Mouse (Mus musculus): Measurements from ENCODE around the gene Dpp9. TPM values are rescaled to one million over a fixed set of nuclear protein-coding genes. Genes with fewer than 3 reads are reported as not detected.

Dpp9 gene
- polyA plus RNA-seq, 1 experiment from 2014 or later = 19.6 TPM

DNA sequence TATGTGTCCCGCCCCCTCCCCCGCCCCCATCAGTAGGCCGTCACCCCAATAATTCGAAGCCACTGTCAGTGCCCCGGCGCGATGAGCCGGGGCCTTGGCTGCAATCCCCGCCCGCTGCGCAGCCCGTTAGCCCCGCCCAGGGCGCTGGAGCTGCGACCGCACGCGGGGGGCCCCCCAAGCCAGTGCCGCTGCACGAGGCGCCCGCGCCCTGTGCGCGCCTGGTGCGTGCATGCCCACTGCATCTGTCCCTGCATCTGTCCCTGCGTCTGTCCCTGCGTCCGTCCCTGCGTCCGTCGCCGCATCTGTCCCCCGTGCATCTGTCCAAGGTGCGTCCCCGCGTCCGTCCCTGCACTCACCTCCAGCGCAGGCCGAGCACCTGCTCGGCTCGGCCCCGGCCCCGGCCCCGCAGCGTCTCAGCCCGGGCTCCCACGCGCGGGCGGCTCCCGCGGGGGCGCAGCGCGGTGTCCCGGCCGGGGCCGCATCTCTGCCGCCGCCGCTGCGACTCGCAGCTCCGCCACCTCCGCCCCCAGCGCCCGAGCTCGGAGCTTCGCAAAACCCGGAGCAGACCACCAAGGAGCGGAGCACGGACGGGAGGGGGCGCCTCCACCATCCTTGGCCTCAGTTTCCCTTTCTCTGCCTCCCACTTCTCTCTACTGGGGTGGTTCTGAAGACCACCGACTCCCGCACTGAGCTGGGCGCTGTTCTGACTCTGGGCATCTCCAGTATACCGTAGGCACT is 78.7 kb downstream of the Dpp9 start, which contains the start of gene Sema6b:
Sema6b (minus strand) TSS at position 486 of the 738 bp plus-strand sequence.
- H3K36me3 ChIP-seq (replicated peaks) = no peaks in the 10 kb centered on the region
- H3K27me3 ChIP-seq = peaks cover 72% of the 10 kb centered on the region
- peak within 1 kb of the TSS; percentile 57 for H3K4me3 ChIP-seq (replicated peaks)
- H3K9ac ChIP-seq = no peak within 1 kb of the TSS
- peaks cover 36% of the 10 kb centered on the region for H3K4me1 ChIP-seq (replicated peaks)
- peak; percentile 37; the same call in 1 of the 2 replicates for ATAC-seq (ENCODE audit: insufficient read depth)
- H3K27ac ChIP-seq (replicated peaks) = no peak within 1 kb of the TSS
- 2% methylated on average over 79 of the region's 79 CpGs for WGBS (ENCODE audit: insufficient replicate concordance)
- H3K4me2 ChIP-seq = peak within 1 kb of the TSS; percentile 85
- H3K9me3 ChIP-seq (replicated peaks) = no peaks in the 10 kb centered on the region

DNA sequence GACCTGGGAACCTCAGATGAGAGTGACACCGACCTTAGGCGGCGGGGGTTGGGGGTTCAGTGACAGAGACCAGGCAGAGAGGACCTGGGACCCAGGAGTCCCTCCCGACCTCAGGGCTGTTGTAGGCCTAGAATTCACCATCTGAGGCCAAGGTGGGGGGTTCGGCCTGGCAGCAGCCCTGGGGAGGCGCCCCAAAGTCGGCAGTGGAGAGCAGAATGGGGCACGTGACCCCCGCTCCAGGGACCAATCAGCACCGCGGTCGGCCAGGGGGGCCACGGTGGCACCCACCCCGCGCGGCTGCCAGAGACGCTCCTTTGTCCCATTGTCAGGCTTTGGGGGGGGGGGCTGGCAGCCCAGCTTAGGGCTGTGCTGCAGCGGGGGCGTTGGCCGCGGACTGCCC is 79.3 kb downstream of the Dpp9 start:
- H3K4me1 ChIP-seq (replicated peaks) = peaks cover 43% of the 10 kb centered on the region
- peaks cover 68% of the 10 kb centered on the region for H3K27me3 ChIP-seq
- H3K4me3 ChIP-seq (replicated peaks) = peak overlapping the region; percentile 57
- 9% methylated on average over 21 of the region's 21 CpGs for WGBS (ENCODE audit: insufficient replicate concordance)
- peak overlapping the region; percentile 85 for H3K4me2 ChIP-seq
- no peaks in the 10 kb centered on the region for H3K36me3 ChIP-seq (replicated peaks)
- no peaks in the 10 kb centered on the region for H3K9me3 ChIP-seq (replicated peaks)
- no peak overlapping the region for H3K27ac ChIP-seq (replicated peaks)
- no peak for ATAC-seq (ENCODE audit: insufficient read depth)
- H3K9ac ChIP-seq = no peak overlapping the region

DNA sequence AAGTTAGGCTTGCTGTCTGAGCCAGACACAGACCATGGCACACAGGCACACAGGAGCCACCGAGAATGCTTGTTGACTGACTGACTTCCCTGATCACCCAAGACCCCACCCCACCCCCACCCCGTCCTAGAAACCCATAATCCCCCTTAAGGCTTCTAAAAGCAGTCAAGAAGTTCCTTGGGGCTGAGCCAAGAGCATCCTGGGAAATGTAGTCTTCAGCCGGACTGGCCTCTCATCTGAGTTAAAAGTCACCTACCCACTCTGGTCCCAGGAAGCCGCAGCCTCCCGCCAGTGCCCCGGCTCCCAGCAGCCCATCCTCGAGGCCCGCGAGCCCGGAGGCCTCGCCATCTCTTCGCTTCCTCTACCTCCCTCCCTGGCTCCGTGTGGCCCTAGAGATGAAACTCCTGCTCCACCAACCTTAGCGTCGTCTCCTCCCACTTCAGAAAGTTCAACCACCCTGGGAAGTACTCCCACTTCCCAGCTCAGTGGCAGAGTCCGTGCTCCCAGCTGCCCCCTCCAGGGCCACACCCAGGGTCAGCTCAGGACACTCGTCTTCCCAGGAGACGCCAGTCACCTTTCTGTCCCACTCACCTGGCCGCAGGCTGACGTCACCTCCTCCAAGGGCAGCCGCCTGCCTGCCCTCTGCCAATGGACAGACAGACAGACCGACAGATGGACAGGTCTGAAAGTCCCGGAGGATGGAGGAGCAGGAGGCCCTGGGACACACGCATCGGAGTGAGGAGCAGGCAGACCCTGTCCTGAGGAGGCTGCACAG is 80.7 kb downstream of the Dpp9 start:
- no peaks in the 10 kb centered on the region for H3K9me3 ChIP-seq (replicated peaks)
- WGBS (ENCODE audit: insufficient replicate concordance) = 37% methylated on average over 25 of the region's 25 CpGs
- H3K27ac ChIP-seq (replicated peaks) = no peak overlapping the region
- H3K9ac ChIP-seq = no peak overlapping the region
- H3K36me3 ChIP-seq (replicated peaks) = no peaks in the 10 kb centered on the region
- no peak for ATAC-seq (ENCODE audit: insufficient read depth)
- no peak overlapping the region for H3K4me2 ChIP-seq
- H3K27me3 ChIP-seq = peaks cover 54% of the 10 kb centered on the region
- H3K4me1 ChIP-seq (replicated peaks) = peaks cover 56% of the 10 kb centered on the region
- H3K4me3 ChIP-seq (replicated peaks) = no peak overlapping the region

MicroRNA genes within 50 kb of the gene (microRNA counts, 519-probe panel; counts per million panel counts)
- 2,402 counts per million, percentile 40 among the panel's probes with 10 or more counts for microRNA mmu-miR-7b

Small RNA genes within 50 kb of the gene (microRNA-seq; reads per million reads assigned to microRNA genes)
- gene Gm44397 (not detected), gene Mir7b (31.7 reads per million, percentile 41 among the genes with 10 or more reads in this experiment)

Other genes starting within 250 kb of the Dpp9 start
- gene Shd, start 248.4 kb downstream of the Dpp9 start, polyA plus RNA-seq (2015; fragmentation: Nextera tagmentation; extraction: Ambion mirVana) = 0.18 and 0.32 TPM in 2 replicates
- 0.13 and 0.50 TPM in 2 replicates for gene Fsd1, start 232.4 kb downstream of the Dpp9 start, polyA plus RNA-seq (2015; fragmentation: Nextera tagmentation; extraction: Ambion mirVana)
- gene Stap2, start 213.3 kb downstream of the Dpp9 start, polyA plus RNA-seq (2015; fragmentation: Nextera tagmentation; extraction: Ambion mirVana) = 3.3 and 3.9 TPM in 2 replicates
- 20.4 and 21.0 TPM in 2 replicates for gene Mpnd, start 213.2 kb downstream of the Dpp9 start, polyA plus RNA-seq (2015; fragmentation: Nextera tagmentation; extraction: Ambion mirVana)
- 44.0 and 50.7 TPM in 2 replicates for gene Sh3gl1, start 182.3 kb downstream of the Dpp9 start, polyA plus RNA-seq (2015; fragmentation: Nextera tagmentation; extraction: Ambion mirVana)
- gene Chaf1a, start 178.5 kb downstream of the Dpp9 start, polyA plus RNA-seq (2015; fragmentation: Nextera tagmentation; extraction: Ambion mirVana) = 16.6 and 18.5 TPM in 2 replicates
- gene Ubxn6, start 143.9 kb downstream of the Dpp9 start, polyA plus RNA-seq (2015; fragmentation: Nextera tagmentation; extraction: Ambion mirVana) = 12.5 and 13.0 TPM in 2 replicates
- 42.7 and 43.0 TPM in 2 replicates for gene Hdgfl2, start 139.3 kb downstream of the Dpp9 start, polyA plus RNA-seq (2015; fragmentation: Nextera tagmentation; extraction: Ambion mirVana)
- 0.02 and 0.06 TPM in 2 replicates for gene Plin4, start 109.1 kb downstream of the Dpp9 start, polyA plus RNA-seq (2015; fragmentation: Nextera tagmentation; extraction: Ambion mirVana)
- 1.3 and 3.7 TPM in 2 replicates for gene Plin5, start 101.3 kb downstream of the Dpp9 start, polyA plus RNA-seq (2015; fragmentation: Nextera tagmentation; extraction: Ambion mirVana)
- gene Lrg1, start 96.9 kb downstream of the Dpp9 start, polyA plus RNA-seq (2015; fragmentation: Nextera tagmentation; extraction: Ambion mirVana) = 3.2 and 4.0 TPM in 2 replicates
- 0.81 and 1.3 TPM in 2 replicates for gene Sema6b, start 78.6 kb downstream of the Dpp9 start, polyA plus RNA-seq (2015; fragmentation: Nextera tagmentation; extraction: Ambion mirVana)
- 2.7 and 3.1 TPM in 2 replicates for gene Tnfaip8l1, start 56.4 kb downstream of the Dpp9 start, polyA plus RNA-seq (2015; fragmentation: Nextera tagmentation; extraction: Ambion mirVana)
- gene Mydgf, start 35.0 kb downstream of the Dpp9 start, polyA plus RNA-seq (2015; fragmentation: Nextera tagmentation; extraction: Ambion mirVana) = 58.6 and 66.4 TPM in 2 replicates
- 5.7 and 6.4 TPM in 2 replicates for gene Fem1a, start 37.9 kb upstream of the Dpp9 start, polyA plus RNA-seq (2015; fragmentation: Nextera tagmentation; extraction: Ambion mirVana)
- 3.2 and 3.7 TPM in 2 replicates for gene Ticam1, start 57.9 kb upstream of the Dpp9 start, polyA plus RNA-seq (2015; fragmentation: Nextera tagmentation; extraction: Ambion mirVana)
- 33.3 and 36.0 TPM in 2 replicates for gene Plin3, start 74.0 kb upstream of the Dpp9 start, polyA plus RNA-seq (2015; fragmentation: Nextera tagmentation; extraction: Ambion mirVana)
- not detected in 2 replicates for gene Arrdc5, start 81.4 kb upstream of the Dpp9 start, polyA plus RNA-seq (2015; fragmentation: Nextera tagmentation; extraction: Ambion mirVana)
- gene Uhrf1, start 84.4 kb upstream of the Dpp9 start, polyA plus RNA-seq (2015; fragmentation: Nextera tagmentation; extraction: Ambion mirVana) = 96.8 and 109 TPM in 2 replicates
- 7.0 and 9.5 TPM in 2 replicates for gene Kdm4b, start 107.2 kb upstream of the Dpp9 start, polyA plus RNA-seq (2015; fragmentation: Nextera tagmentation; extraction: Ambion mirVana)

All from liver, embryonic 15.5 days (tissue).